Mouse (Mus musculus): ENCODE measurements at regions not wholly inside any gene's neighbourhood (a gene's known extent, or its start where the extent isn't known, plus 50 kb on each side); places are given as distances from the start of the nearest gene placed in this dataset.

GRCm38 (mm10) chr11:31731459-31731858 lies 59.8 kb upstream of the Bod1 start:
- no peak for TF ChIP-seq CTCF (IDR thresholded peaks at IDR 0.05; ENCODE audit: low read depth)
- H3K9ac ChIP-seq (ENCODE audit: low read depth, low read length) = no peak overlapping the region
- H3K4me1 ChIP-seq (replicated peaks; ENCODE audit: insufficient read depth, low read length) = peaks cover 24% of the 10 kb centered on the region
- ATAC-seq (replicated peaks; ENCODE audit: low FRiP score, low read depth) (no peak), DNase-seq (ENCODE audit: low spot score) (no peak)
- 72% methylated on average over 4 of the region's 4 CpGs for WGBS
- no peaks in the 10 kb centered on the region for H3K36me3 ChIP-seq (ENCODE audit: insufficient read depth, low read length)
- H3K27me3 ChIP-seq (ENCODE audit: insufficient read depth, low read length) = no peaks in the 10 kb centered on the region
- H3K27ac ChIP-seq = no peak overlapping the region
- H3K4me3 ChIP-seq (replicated peaks; ENCODE audit: low read depth, low read length) = no peak overlapping the region
- H3K4me2 ChIP-seq (ENCODE audit: low read length) = no peak overlapping the region
- no peaks in the 10 kb centered on the region for H3K9me3 ChIP-seq (replicated peaks; ENCODE audit: low read length)

DNA sequence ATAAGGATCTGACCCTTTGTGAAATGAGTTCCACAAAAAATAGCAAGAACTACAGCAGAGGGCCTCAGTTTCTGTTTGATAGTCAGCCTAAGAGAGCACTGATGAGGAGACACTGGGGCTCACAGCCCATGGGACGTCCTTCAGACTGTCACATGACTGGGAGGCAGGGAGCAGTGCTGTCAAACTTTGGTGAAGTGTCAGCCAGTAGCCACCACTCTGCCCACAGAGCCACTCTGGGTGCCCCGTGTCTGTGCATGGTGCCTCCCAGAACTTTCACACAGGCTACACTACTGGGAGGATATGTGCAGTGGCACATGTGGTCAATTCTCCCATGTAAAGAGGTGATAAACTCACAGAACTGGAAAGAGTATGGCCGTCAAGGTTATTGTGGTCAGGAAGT lies 60.7 kb upstream of the Bod1 start:
- Histone ChIP-seq H3K4me1 (replicated peaks; ENCODE audit: insufficient read depth, low read length) (peaks cover 24% of the 10 kb centered on the region), H3K27me3 (ENCODE audit: insufficient read depth, low read length) (no peaks in the 10 kb centered on the region), H3K4me3 (replicated peaks; ENCODE audit: low read depth, low read length) (no peak overlapping the region), H3K9me3 (replicated peaks; ENCODE audit: low read length) (no peaks in the 10 kb centered on the region), H3K4me2 (ENCODE audit: low read length) (no peak overlapping the region), H3K9ac (ENCODE audit: low read depth, low read length) (no peak overlapping the region), H3K27ac (no peak overlapping the region), H3K36me3 (ENCODE audit: insufficient read depth, low read length) (no peaks in the 10 kb centered on the region)
- DNase-seq (ENCODE audit: low spot score) = no peak
- no peak for ATAC-seq (replicated peaks; ENCODE audit: low FRiP score, low read depth)
- no peak for TF ChIP-seq CTCF (IDR thresholded peaks at IDR 0.05; ENCODE audit: low read depth)
- WGBS = 54% methylated on average over 3 of the region's 3 CpGs

GRCm38 (mm10) chr11:31732958-31733357 lies 61.3 kb upstream of the Bod1 start:
- Histone ChIP-seq H3K9ac (ENCODE audit: low read depth, low read length) (no peak overlapping the region), H3K27ac (no peak overlapping the region), H3K27me3 (ENCODE audit: insufficient read depth, low read length) (no peaks in the 10 kb centered on the region), H3K9me3 (replicated peaks; ENCODE audit: low read length) (no peaks in the 10 kb centered on the region), H3K4me2 (ENCODE audit: low read length) (no peak overlapping the region), H3K4me3 (replicated peaks; ENCODE audit: low read depth, low read length) (no peak overlapping the region), H3K36me3 (ENCODE audit: insufficient read depth, low read length) (no peaks in the 10 kb centered on the region), H3K4me1 (replicated peaks; ENCODE audit: insufficient read depth, low read length) (peaks cover 24% of the 10 kb centered on the region)
- DNase-seq (ENCODE audit: low spot score) (no peak), ATAC-seq (replicated peaks; ENCODE audit: low FRiP score, low read depth) (no peak)
- 56% methylated on average over 1 of the region's 1 CpGs for WGBS
- no peak for TF ChIP-seq CTCF (IDR thresholded peaks at IDR 0.05; ENCODE audit: low read depth)

GRCm38 (mm10) chr11:31734091-31734490 lies 62.4 kb upstream of the Bod1 start:
- Histone ChIP-seq H3K4me1 (replicated peaks; ENCODE audit: insufficient read depth, low read length) (peaks cover 24% of the 10 kb centered on the region), H3K4me2 (ENCODE audit: low read length) (no peak overlapping the region), H3K4me3 (replicated peaks; ENCODE audit: low read depth, low read length) (no peak overlapping the region), H3K9ac (ENCODE audit: low read depth, low read length) (no peak overlapping the region), H3K36me3 (ENCODE audit: insufficient read depth, low read length) (no peaks in the 10 kb centered on the region), H3K9me3 (replicated peaks; ENCODE audit: low read length) (no peaks in the 10 kb centered on the region), H3K27me3 (ENCODE audit: insufficient read depth, low read length) (no peaks in the 10 kb centered on the region), H3K27ac (peak overlapping the region; percentile 48; the same call in 1 of the 2 replicates)
- 39% methylated on average over 4 of the region's 4 CpGs for WGBS
- TF ChIP-seq CTCF (IDR thresholded peaks at IDR 0.05; ENCODE audit: low read depth) = no peak
- no peak; the same call in 1 of the 2 replicates for ATAC-seq (replicated peaks; ENCODE audit: low FRiP score, low read depth)
- DNase-seq (ENCODE audit: low spot score) = peak; percentile 27

DNA sequence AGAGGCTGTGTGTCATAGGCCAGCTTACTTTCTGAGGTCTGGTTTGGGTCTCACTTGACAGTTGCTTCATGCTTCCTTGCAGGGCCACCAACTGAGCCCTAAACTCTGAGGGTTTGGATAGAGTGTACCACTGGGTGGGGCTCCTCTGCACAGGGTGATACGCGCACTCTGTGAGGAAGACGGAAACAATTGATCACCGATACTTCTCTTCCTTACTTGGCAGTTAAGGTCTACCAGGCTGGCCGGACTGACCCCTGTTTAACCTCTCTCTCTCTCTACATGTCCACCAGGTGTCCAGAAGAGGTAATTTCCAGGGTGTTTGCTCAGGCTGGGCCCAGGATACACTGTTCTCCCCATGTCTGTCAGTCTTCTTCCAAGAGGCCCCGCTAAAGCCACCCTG lies 63.6 kb upstream of the Bod1 start:
- Histone ChIP-seq H3K27ac (no peak overlapping the region), H3K36me3 (ENCODE audit: insufficient read depth, low read length) (no peaks in the 10 kb centered on the region), H3K4me2 (ENCODE audit: low read length) (no peak overlapping the region), H3K4me3 (replicated peaks; ENCODE audit: low read depth, low read length) (no peak overlapping the region), H3K9me3 (replicated peaks; ENCODE audit: low read length) (no peaks in the 10 kb centered on the region), H3K9ac (ENCODE audit: low read depth, low read length) (no peak overlapping the region), H3K27me3 (ENCODE audit: insufficient read depth, low read length) (no peaks in the 10 kb centered on the region), H3K4me1 (replicated peaks; ENCODE audit: insufficient read depth, low read length) (peaks cover 18% of the 10 kb centered on the region)
- DNase-seq (ENCODE audit: low spot score) = no peak
- TF ChIP-seq CTCF (IDR thresholded peaks at IDR 0.05; ENCODE audit: low read depth) = no peak
- ATAC-seq (replicated peaks; ENCODE audit: low FRiP score, low read depth) = no peak
- 90% methylated on average over 6 of the region's 6 CpGs for WGBS

DNA sequence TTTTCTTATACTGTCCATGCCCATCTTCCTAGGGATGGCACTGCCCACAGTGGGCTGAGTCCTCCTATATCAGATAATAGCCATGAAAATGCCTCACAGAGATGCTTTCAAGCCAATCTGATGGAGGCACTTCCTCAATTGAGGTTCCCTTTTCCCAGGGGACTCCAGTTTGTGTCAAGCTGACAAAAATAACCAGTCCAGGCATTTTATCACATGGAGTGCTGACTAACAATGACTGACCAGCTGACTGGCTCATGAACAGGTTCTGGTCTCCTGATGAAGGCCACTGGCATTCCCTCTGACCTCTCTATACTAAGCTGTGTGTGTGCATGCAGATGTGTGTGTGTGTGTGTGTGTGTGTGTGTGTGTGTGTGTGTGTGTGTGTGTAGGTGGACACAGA lies 64.4 kb upstream of the Bod1 start:
- no peak for DNase-seq (ENCODE audit: low spot score)
- no peak overlapping the region for H3K4me3 ChIP-seq (replicated peaks; ENCODE audit: low read depth, low read length)
- H3K9me3 ChIP-seq (replicated peaks; ENCODE audit: low read length) = no peaks in the 10 kb centered on the region
- no peak for ATAC-seq (replicated peaks; ENCODE audit: low FRiP score, low read depth)
- no peak overlapping the region for H3K9ac ChIP-seq (ENCODE audit: low read depth, low read length)
- no peak for TF ChIP-seq CTCF (IDR thresholded peaks at IDR 0.05; ENCODE audit: low read depth)
- no peaks in the 10 kb centered on the region for H3K36me3 ChIP-seq (ENCODE audit: insufficient read depth, low read length)
- no peak overlapping the region for H3K27ac ChIP-seq
- H3K4me1 ChIP-seq (replicated peaks; ENCODE audit: insufficient read depth, low read length) = peaks cover 12% of the 10 kb centered on the region
- H3K27me3 ChIP-seq (ENCODE audit: insufficient read depth, low read length) = no peaks in the 10 kb centered on the region
- no peak overlapping the region for H3K4me2 ChIP-seq (ENCODE audit: low read length)

DNA sequence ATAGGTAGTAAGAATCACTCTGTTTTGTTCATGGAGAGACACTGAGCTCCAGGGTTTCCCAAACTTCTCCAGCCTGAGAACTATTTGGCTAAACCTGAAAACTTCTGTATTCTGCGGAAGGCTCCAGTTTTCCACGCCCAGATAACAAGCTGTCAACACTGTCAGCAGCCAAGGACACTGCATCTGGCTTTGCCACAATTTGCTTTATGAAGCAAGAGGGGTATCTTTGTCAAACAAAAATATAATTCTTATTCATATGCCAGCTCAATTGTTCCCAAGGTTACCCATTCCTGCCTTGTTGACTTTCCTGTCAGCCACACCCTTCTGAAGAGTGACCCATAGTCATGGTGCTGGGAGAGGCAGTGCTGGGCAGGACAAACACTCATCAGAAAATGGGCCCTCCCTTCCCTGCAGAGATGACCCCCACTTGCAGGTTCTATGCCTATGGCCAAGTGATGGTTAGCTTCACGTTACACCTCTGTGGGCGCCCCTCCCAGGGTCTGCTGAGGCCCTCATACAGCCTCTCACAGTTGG lies 64.9 kb upstream of the Bod1 start:
- no peak for DNase-seq (ENCODE audit: low spot score)
- no peak for ATAC-seq (replicated peaks; ENCODE audit: low FRiP score, low read depth)
- Histone ChIP-seq H3K36me3 (ENCODE audit: insufficient read depth, low read length) (no peaks in the 10 kb centered on the region), H3K4me2 (ENCODE audit: low read length) (no peak overlapping the region), H3K27ac (no peak overlapping the region), H3K4me1 (replicated peaks; ENCODE audit: insufficient read depth, low read length) (peaks cover 12% of the 10 kb centered on the region), H3K27me3 (ENCODE audit: insufficient read depth, low read length) (no peaks in the 10 kb centered on the region), H3K9me3 (replicated peaks; ENCODE audit: low read length) (no peaks in the 10 kb centered on the region), H3K4me3 (replicated peaks; ENCODE audit: low read depth, low read length) (no peak overlapping the region), H3K9ac (ENCODE audit: low read depth, low read length) (no peak overlapping the region)
- no peak for TF ChIP-seq CTCF (IDR thresholded peaks at IDR 0.05; ENCODE audit: low read depth)
- 90% methylated on average over 4 of the region's 4 CpGs for WGBS

Measured in kidney, postnatal 0 days (tissue).